Mouse (Mus musculus): ENCODE data around the gene Nmu.

GRCm38 (mm10) chr5:76321249-76322196 lies 42.1 kb downstream of the Nmu start:
- TF ChIP-seq CTCF (IDR thresholded peaks at IDR 0.05; ENCODE audit: low read depth): no peak
- no peak for TF ChIP-seq EP300 (IDR thresholded peaks at IDR 0.05; ENCODE audit: low read depth)
